Mouse (Mus musculus) spleen, adult 2 months (tissue): ENCODE measurements around the gene Lmcd1. TPM values are rescaled to one million over a fixed set of nuclear protein-coding genes. Genes with fewer than 3 reads are reported as not detected.

Experiments used
- DNase-seq, 2 experiments: peaks; one replicate each; pipeline versions ENCODE4 v3.0.0 to v3.0.0-alpha.2; 2012 to 2021; ENCODE audit warnings: low spot score in 2 of 2, low read depth in 1 of 2
- H3K27ac ChIP-seq: fragments of 200-500 bp; 2 replicates; pipeline ENCODE4 v1.5.1; 2012; ENCODE audit warnings: low read length, inconsistent platforms; ENCODE audit not compliant: insufficient read depth
- H3K27me3 ChIP-seq: fragments of 200-500 bp; 2 replicates; pipeline ENCODE4 v1.6.1; 2012; ENCODE audit warnings: mild to moderate bottlenecking, moderate library complexity, low read length, inconsistent platforms; ENCODE audit not compliant: control insufficient read depth, insufficient read depth
- H3K36me3 ChIP-seq: fragments of 200-500 bp; 2 replicates; pipeline ENCODE4 v1.6.1; 2012; ENCODE audit warnings: mild to moderate bottlenecking, low read length, inconsistent platforms; ENCODE audit not compliant: control insufficient read depth, insufficient read depth
- H3K4me1 ChIP-seq: fragments of 200-500 bp; 2 replicates; pipeline ENCODE4 v1.6.1; 2011; ENCODE audit warnings: inconsistent platforms; ENCODE audit not compliant: control insufficient read depth, insufficient read depth, insufficient read length
- H3K4me3 ChIP-seq: fragments of 200-500 bp; 2 replicates; pipeline ENCODE4 v1.5.1; 2011; ENCODE audit warnings: mild to moderate bottlenecking, inconsistent platforms; ENCODE audit not compliant: insufficient read depth, insufficient read length; ENCODE audit errors: extremely low read depth
- CTCF ChIP-seq: fragments of 200-500 bp; IDR thresholded peaks from 2 replicates; pipeline ENCODE4 v1.5.1; 2011; ENCODE audit warnings: mild to moderate bottlenecking, inconsistent platforms; ENCODE audit not compliant: insufficient read depth, insufficient read length, insufficient replicate concordance; ENCODE audit errors: extremely low read depth
- POLR2A ChIP-seq: fragments of 200-500 bp; IDR thresholded peaks from 2 replicates; pipeline ENCODE4 v1.6.1; 2011; ENCODE audit warnings: low read depth, low read length, inconsistent platforms
- WGBS: fragments of 180-500 bp; shearing (Covaris S2); methylation state at CpG from one replicate; pipeline ENCODE4 v1.1.7; 2018; 5-methylcytosine and 5-hydroxymethylcytosine counted together
- polyA plus RNA-seq: library from polyadenylated mRNA; depleted of rRNA; stranded (reverse); fragments of >200 nt; gene quantifications from 2 replicates; pipeline ENCODE4 v1.2.3, GENCODE M21; 2012

Gene Lmcd1
- polyA plus RNA-seq, 1 experiment, result 7.0 TPM

DNA sequence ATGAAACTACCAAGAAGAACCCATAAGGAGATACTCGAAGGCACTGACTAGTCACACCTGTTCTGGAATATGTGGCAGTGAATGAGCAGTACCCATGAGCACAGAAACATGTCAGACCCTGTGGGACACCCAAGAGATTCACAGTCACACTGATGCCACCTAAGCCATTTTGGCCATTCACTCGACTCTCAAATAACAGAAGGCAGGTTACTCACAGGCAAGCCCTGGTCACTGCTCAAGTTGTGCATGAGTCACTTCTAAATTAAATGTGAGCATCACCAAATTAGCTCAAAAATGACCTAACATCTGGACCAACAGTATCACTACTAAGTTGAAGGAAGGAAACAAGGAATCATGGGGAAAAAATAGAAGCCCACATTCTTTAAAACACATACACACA, 18.6 kb upstream of the Lmcd1 start:
- no peak for DNase-seq
- Histone ChIP-seq H3K36me3 (no peaks in the 10 kb centered on the region), H3K27me3 (no peaks in the 10 kb centered on the region), H3K27ac (no peak overlapping the region), H3K4me1 (no peaks in the 10 kb centered on the region), H3K4me3 (no peak overlapping the region)
- 81% methylated on average over 2 of the region's 2 CpGs for WGBS
- TF ChIP-seq POLR2A, result no peak
- no peak for TF ChIP-seq CTCF

DNA sequence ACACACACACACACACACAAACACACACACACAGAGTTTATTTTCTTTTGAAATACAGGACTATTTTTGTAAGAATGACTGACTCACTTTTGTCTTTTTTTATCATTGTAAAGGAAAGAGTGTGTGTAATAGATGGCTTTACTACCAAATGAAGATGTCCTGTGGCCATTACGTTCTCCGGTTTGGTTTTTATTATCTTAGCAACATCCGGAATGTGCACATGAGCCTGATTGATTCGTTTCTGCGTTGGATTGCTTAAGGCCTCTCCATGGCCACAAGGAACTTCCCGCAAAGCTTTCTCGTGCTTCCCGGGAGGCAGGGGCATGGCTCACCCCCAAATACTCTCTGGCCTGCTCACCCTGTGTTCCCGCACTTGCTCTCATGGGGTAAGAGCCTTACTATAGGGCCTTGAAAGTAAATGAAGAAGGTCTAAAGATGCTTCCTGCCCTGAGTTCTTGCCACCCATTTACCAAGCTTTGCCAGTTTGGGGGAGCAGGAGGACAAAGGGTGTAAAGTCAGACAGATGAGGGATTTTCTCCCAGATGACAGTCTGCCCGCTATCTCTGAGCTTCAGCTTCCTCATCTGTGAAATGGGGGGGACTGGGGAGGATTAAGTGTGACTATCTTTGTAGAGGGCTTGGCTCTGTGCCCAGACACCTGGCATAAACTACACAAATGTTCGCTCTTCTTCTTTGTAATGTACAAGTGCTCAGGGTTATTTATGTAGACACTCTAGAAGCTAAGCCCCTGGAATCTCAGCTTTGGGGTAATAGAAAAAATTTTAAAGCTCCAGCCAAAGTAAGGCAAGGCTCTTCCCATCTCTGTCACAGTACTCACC, 18.0 kb upstream of the Lmcd1 start:
- H3K36me3 ChIP-seq, result no peaks in the 10 kb centered on the region
- H3K27ac ChIP-seq, result no peak overlapping the region
- no peak for TF ChIP-seq POLR2A
- TF ChIP-seq CTCF, result no peak
- H3K4me1 ChIP-seq, result no peaks in the 10 kb centered on the region
- DNase-seq, result no peak
- WGBS, result 76% methylated on average over 11 of the region's 11 CpGs
- H3K27me3 ChIP-seq, result no peaks in the 10 kb centered on the region
- no peak overlapping the region for H3K4me3 ChIP-seq

DNA sequence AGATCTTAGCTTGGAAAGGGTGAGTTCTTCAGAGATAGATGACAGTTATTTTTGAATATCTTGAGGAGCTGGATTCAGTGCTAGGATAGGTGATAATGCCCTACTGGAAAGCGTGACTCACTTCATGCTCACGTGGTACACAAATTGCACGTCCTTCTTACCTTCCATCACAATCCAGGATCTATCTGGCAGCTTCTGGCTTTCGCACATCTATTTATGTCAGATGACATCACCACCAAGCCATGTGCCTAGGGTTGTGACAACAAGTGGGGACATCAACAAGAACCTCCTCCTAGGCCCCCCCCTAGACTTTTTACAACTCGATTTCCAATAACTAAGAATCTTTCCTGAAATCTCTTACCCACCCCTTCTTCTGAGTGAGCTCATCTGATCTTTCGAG, 17.0 kb upstream of the Lmcd1 start:
- Histone ChIP-seq H3K36me3 (no peaks in the 10 kb centered on the region), H3K27ac (no peak overlapping the region), H3K27me3 (no peaks in the 10 kb centered on the region), H3K4me1 (no peaks in the 10 kb centered on the region), H3K4me3 (no peak overlapping the region)
- DNase-seq, result no peak
- TF ChIP-seq CTCF (no peak), POLR2A (no peak)
- WGBS, result 89% methylated on average over 6 of the region's 6 CpGs

DNA sequence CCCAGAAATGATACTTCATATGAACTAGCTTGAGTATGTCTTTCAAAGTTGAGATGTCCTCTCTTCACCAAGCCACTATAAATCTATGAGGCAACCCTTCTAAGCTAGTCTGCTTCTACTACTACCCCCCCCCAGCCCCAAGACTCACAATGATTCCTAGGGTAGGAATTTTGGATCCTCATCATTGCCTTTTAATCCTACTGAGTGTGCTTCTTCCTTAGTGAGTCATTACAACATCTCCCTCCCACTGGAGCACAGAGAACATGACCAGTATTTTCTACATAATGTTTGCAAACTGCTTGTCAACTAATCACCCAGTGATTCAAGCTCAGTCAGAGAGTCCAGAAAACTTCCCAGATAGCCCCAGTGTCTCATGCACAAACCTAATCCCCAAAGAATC, 12.5 kb upstream of the Lmcd1 start:
- no peak for TF ChIP-seq POLR2A
- no peak for TF ChIP-seq CTCF
- H3K36me3 ChIP-seq, result no peaks in the 10 kb centered on the region
- H3K4me1 ChIP-seq, result no peaks in the 10 kb centered on the region
- no peak for DNase-seq
- H3K27ac ChIP-seq, result no peak overlapping the region
- H3K4me3 ChIP-seq, result no peak overlapping the region
- no peaks in the 10 kb centered on the region for H3K27me3 ChIP-seq

DNA sequence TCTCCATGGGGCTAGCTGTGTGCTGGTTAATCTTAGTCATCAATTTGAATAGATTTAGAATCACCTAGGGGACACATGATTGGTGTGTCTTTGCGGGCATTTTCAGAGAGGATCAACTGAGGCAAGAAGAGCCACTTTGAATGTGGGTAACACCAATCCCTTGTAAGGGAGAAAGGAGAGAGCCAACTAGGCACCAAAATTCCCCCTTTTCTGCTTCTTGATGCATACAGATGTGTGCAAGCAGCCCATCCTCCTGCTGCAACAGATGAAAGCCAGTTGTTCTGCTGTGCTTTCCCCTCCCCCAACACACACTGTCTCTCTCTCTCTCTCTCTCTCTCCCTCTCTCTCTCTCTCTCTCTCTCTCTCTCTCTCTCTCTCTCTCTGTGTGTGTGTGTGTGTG, 9.2 kb upstream of the Lmcd1 start:
- 78% methylated on average over 1 of the region's 1 CpGs for WGBS
- Histone ChIP-seq H3K27me3 (no peaks in the 10 kb centered on the region), H3K4me1 (no peaks in the 10 kb centered on the region), H3K36me3 (no peaks in the 10 kb centered on the region), H3K4me3 (no peak overlapping the region), H3K27ac (no peak overlapping the region)
- no peak for DNase-seq
- no peak for TF ChIP-seq CTCF
- no peak for TF ChIP-seq POLR2A

DNA sequence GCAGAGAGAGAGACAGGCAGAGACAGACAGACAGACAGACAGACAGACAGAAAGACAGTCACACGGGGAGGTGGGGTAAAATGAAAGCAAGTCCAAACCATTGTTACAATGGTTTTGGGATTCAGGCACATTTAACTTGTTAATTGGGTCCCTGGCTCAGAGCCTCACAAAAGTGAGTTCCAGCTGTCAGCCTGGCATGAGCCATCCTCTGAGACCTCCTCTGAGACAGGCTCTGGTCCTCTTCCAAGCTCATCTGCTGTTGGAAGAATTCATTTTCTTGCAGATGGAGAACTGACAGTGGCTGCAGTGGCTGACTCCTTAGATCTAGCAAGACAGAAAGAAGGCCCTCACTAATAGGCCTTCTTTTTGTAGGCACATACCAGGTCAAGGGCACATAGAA, 6.9 kb upstream of the Lmcd1 start:
- no peak for DNase-seq
- TF ChIP-seq CTCF (no peak), POLR2A (no peak)
- H3K27me3 ChIP-seq, result no peaks in the 10 kb centered on the region
- no peaks in the 10 kb centered on the region for H3K36me3 ChIP-seq
- H3K4me3 ChIP-seq, result no peak overlapping the region
- WGBS, result 70% methylated on average over 1 of the region's 1 CpGs
- H3K4me1 ChIP-seq, result no peaks in the 10 kb centered on the region
- no peak overlapping the region for H3K27ac ChIP-seq

DNA sequence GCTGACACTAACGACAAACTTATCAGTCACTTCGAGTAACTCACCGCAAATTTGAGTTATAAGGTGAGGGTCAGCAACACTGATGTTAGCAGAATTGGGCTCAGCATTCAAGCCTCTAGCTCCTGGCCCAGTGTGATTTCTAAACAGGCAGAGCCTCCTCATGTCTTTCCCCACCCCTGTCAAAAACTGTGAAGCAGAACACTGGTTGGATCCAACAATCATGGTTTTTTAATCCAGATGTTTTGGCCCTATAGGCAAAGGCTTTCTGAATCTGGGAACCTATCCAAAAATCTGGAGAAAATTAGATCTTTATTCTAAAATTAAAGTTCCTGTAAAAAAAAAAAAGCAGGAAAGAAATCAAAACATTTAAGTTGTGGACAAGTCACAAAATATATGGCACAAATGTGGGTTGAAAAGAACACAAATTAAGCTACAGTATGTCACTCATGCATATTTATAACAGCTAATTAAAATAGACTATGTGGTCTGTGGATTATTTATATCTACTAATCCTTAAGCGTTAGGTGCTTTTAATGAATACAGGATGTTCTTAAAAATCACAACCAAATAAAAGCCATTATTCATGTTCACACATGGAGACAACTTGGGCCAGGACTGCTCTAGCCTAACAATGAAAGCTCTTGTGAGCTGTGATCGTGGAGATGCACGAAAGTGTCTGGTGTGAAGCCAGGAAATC, 5.7 kb upstream of the Lmcd1 start:
- no peak for DNase-seq
- Histone ChIP-seq H3K4me1 (no peaks in the 10 kb centered on the region), H3K4me3 (no peak overlapping the region), H3K36me3 (no peaks in the 10 kb centered on the region), H3K27me3 (no peaks in the 10 kb centered on the region), H3K27ac (no peak overlapping the region)
- WGBS, result 86% methylated on average over 6 of the region's 6 CpGs
- TF ChIP-seq CTCF (no peak), POLR2A (no peak)
